Mouse (Mus musculus) mouse trophoblast stem cell (cell line): ENCODE data around the gene Selenon.

Experiments
- in situ Hi-C, 2 experiments: fragments of 300-500 bp; cut with MseI, MboI; formaldehyde crosslinking; loops; 2 replicates in 1 of 2; 3 replicates in 1 of 2; pipeline ENCODE4 v1.15.1; 2025

Selenon gene

DNA sequence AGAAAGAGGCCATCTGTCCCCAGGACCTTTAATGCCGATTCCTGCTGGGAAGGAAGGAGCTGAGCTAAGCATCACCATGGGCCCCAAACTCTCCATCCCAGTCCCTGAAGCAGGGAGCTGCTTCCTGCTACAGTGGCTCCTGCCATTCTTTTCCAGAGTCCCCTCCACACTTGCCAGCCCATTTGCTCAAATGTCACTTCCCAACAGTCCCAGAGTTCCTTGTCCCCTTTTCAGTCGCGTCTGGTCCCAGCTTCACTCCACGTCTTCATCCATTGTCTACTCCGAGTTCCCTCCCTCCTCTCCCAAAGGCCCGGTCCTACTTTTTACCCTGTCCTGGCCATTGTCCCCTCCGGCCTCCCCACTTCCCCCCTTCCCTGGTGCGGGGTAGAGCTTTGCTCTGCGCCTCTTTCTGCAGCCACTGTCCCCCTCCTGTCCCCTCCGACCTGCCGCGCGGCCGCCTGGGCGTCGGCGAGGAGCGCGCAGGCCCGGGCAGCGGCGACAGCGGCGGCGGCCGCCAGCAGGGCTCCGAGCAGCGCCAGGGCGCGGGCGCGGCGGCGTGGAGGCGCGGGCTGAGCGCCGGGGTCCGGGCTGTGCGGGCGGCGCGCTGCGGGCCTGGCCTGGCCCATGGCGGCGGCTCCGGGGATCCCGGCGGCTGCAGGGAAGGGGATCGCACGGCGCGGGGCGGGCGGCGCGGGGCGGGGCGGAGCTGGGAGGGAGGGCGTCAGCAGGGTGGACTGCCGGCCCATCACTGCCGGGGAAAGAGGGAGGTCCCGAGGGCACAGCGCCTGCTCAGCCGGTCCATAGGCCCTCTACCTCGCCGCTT lies at the start of gene Selenon:
Gene Selenon, minus strand, starts transcription at position 673 of the 823 bp plus-strand sequence.
- in situ Hi-C loops = no loop called here

DNA sequence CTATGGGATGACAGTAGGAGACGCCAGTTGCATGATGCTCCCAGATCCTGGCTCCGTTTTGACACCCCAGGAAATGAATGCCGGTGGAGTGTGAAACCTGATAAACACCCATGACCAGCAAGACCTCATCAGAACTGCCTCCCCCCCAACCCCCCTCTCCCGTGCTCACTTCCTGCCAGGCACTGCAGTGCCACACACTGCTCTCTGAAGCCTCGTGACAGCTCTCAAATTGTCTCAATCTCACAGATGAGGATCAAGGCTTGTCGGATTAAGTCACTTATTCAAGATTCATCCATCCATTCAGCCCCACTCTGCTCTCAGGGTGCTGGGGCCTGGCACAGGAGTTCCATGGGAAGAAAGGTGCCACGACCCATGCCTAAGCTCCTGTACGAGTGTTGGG lies 49.4 kb upstream of the Selenon start:
- in situ Hi-C loops = no loop called here

DNA sequence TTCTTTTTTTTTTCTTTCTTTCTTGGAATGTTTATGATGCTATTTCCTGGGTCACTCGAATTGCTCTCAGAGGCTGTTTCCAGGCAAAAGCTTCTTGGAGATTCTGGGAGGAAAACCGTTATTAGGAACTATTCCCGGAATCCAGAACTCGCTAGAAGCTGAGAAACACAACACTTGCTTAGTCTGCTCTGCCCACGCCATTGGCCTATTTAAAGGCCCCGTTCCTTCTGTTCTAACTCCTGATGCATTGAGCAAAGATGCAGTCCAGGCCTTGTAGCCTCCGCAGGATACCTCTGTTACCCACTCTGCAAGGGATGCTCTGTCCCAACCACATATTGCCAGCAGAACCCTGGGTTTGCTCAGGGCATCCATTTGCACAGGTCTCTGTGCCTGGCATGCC lies 48.8 kb upstream of the Selenon start:
- in situ Hi-C loops = no loop called here

DNA sequence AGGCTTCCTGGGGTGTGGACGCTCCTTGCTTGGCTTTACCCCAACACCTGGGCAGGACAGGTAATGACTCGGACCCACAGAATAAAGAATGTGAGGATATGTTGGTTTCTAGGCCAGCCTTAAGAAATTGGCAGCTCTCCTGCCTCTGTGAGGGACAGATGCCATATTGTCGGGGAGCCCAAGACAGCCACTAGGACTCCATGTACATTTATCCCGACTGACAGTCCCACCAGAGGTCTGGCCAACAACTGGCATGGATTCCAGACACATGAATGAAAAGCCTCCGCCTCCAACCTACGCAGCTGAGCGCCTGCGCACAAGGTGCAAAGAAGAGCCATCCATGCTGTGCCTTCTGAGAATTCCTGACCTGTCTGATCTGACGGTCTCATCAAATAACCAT lies 48.1 kb upstream of the Selenon start:
- in situ Hi-C loops = no loop called here

DNA sequence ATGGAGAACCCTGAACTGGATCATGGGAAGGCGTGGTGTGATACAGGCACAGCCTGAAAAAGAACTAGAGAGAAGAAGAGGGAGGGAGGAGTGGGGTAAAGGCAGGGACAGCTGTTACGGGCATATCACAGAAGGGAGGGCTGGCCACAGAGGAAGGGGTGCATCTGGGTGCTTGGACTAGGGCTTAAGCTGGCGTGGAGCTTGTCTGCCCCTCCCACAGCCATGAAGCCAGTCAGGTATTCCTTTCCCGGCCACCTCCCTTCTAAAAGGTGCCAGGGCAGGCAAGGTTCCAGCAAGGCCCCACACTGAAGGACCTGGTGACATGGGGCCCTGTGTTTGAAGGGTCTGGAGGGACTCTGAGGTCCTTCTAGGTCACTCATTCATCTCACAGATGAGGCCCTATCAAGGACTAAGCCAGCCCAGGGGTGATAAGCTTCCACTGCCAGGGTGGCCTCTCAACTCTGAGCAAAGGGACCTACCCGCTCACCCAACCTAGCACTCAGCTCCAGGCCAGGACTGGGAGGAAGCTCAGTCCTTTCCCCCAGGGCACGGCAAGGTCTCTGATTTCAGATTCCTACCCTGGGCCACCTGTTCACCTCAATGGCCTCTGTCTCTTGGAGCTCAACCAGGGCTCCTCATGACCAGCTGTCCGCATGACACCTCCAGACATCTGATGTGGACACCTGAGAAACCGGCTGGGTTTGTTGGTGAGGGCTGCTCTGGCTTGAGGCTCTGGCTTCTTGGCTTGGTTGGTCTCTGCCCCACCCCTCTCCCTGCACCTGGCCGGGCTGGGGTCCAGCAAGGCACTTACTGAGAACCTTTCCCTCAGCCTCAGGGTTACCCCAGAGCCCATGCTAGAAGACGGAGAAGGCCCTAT lies 45.1 kb upstream of the Selenon start:
- in situ Hi-C loops = no loop called here

DNA sequence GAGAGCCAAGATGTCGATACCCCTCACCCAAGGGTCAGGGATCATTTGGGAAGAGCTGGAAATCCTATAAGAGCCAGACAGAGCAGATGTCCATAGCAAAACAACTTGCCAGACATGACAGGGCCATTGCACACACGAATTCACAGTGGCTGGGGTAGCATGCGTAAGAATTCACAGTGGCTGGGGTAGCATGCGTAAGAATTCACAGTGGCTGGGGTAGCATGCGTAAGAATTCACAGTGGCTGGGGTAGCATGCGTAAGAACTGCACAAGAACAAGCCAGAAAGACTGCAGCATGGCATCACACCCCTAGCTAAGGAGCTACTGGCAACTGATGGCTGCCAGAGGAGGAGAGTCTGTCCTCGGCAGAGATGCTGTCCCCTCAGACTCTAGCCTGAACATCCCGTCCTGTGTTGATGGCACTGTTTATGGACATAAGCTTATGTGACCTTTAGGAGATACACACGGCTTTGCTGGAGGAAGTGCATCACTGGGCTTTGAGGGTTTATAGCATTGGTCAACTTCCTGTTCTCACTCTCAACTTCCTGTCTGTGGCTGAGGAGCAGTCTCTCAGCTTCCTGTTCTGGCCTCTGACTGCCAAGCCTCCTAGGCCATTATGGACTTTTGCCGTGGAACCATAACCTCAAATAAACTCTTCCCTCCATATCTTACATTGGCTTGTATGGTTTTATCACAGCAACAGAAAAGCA lies 42.9 kb upstream of the Selenon start:
- in situ Hi-C loops = no loop called here

DNA sequence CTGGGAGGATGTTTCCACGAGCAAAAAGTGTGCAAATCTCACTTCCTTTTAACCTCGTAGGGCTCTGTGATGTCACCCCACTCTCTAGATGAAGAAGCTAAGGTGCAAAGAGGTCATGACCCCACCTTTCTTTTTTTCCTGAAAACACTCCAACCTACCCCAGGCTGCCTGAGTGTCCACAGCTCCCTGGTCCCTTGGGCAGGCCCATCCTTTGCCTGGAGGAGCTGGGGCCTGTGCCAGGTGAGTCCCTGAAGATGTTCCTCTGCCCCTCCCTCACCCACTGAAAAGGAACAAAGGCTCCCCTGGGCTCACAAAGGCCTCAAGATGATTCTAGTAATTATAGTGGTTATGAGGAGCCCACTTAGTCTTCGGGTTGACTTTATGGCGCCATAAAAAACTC lies 40.5 kb upstream of the Selenon start:
- in situ Hi-C loops = no loop called here

DNA sequence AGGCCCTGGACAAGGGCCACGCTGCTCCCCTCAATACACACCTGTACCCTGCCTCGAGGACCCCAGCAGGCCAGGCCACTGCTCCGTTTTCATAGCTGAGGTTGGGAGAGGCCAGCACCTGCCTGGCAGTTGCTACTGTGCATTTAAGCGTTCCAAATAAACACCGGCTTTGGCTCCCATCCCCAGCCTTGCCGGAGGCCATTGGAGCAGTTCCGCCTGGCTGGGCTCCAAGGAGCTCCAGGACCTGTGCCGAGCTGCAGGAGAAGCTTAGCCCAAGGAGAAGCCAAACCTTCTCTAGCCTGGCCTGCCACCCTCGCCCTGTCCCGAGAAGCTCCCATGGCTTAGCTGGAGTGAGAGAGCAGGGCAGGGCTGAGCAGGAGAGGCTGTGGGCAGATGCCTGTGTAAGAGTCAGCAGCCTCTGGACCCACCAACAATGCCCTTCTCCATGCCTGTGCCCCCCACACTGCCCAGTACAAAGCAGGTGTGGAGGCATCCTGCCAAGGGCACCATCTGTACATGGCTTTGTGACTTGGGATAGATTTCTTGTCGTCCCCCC lies 39.6 kb upstream of the Selenon start:
- in situ Hi-C loops = no loop called here

DNA sequence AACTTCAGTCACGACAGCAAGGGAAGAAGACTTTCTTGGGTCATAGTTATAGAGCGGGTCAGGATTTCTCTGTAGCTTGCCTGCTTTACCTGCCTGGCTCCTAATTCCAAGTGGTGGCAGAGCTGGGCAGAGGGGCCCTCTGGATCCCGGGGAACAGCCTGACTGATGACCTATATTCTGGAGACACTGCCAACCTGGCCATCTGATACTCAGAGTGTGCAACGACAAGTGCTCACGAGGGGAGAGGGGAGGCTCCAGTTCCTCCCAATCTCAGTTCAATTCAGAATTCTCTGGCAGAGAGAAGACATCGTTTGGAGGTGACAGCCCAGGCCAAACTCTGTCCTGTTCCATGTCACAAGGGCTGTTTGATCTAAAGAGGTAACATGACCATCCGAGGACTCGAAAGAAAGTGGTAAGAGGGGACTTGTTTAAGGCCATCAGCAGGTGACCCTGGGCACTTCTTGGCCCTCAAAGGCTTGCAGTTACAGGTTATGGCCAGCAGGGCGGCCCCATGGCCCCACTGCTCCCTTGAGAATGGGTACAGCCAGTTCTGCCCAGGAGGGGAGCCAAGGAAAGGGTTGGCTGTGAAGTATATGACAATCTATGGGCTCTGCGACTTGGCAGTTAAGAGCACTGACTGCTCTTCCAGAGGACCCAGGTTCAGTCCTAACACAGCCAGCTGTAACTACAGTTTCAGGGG lies 38.4 kb upstream of the Selenon start:
- in situ Hi-C loops = no loop called here

DNA sequence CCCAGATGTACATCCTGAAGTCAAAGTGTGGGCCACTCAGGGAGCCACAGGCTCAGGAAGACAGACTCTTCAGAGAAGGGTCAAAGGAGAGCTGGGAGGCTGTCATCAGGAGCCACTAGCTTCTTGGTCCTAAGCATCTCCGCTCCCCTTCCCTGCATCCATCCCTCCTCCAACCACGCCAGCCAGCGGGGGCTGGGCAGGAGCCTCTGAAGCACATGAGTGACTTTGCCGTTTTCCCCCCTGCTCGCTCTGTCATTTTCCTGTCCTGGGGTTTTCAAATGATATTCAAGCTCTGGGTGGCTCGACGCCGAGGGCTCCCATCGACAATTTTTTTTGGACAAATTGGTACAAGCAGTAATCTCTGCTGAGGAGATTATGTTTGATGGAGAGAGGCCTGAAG lies 37.8 kb upstream of the Selenon start:
- in situ Hi-C loops = no loop called here

DNA sequence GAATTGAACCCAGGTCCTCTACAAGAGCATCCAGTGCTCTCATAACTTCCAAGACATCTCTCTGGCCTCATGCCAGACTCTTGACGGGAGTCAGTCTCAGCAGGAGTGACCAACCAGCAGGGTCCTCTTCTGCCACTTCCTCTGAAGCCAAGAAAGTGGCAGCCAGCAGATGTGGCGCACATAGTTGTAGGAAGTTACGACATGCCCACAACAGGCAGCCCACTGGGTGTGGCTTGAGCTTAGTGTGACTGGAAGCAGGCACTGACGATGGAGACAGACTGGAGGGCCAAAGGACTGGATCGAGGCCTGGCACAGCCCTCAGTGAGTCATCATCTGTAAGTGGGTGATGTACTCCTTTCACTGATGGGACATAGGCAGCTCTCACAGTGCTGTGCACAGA lies 37.0 kb upstream of the Selenon start:
- in situ Hi-C loops = no loop called here

DNA sequence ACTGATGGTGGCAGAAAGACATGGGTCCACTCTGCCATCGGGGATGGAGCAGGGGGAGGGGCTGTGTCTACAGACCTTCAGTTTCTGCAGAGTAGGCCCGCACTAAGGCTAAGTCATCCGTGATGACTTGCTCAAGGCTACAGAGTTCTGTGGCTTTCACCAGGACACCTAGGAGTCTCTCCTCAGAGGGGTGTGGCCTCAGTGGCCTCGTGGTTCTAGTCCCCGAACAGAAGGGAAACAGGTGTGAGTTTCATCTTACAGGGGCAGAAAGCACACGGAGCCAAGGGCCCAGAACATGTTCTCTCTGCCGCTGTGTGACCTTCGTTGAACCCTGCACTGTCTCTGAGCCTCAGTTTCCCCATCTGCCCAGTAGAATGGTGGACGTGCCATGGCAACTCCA lies 36.3 kb upstream of the Selenon start:
- in situ Hi-C loops = no loop called here

DNA sequence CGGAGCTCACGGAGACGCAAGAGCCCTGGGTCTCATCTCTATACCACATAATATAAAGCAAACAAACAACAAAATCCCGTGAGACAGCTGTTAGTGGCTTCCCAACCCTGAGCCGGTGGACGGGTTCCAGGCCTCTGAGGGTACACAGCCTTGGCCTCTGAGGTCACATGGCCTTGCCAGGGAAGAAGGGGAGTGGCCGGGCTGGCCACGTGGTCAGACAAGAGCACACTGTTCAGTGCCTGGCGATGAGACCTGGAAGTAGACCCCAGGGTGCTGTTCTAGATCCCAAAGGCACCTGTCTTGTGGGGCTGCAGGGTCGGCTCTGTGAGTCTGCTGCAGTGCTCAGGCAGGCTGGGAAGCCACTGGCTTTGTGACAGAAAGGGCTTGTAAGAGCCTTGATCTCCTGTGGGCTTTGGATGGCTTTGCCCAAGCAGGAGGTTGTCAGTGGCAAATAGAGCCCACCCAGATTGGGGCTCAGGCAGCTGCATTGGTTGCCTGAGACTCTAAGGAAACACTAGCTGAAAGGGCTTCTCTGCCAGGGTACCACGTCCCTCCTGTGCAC lies 35.8 kb upstream of the Selenon start:
- in situ Hi-C loops = no loop called here

DNA sequence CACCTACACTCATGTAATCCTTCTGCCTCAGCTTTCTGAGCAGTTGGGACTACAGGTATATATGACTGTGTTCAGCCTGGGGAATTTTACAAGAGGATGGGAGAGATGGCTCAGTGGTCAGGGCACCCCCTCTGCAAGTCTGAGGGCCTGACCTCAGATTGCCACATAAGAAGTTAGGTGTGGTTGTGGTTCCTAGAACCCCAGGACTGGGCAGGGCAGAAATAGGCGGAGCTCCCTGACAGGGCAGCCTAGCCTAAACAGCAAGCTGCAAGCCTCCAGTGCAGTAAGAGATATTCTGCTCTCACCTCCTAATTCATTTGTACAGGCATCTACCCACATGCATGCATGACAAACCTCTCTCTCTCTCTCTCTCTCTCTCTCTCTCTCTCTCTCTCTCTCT lies 34.7 kb upstream of the Selenon start:
- in situ Hi-C loops = no loop called here

DNA sequence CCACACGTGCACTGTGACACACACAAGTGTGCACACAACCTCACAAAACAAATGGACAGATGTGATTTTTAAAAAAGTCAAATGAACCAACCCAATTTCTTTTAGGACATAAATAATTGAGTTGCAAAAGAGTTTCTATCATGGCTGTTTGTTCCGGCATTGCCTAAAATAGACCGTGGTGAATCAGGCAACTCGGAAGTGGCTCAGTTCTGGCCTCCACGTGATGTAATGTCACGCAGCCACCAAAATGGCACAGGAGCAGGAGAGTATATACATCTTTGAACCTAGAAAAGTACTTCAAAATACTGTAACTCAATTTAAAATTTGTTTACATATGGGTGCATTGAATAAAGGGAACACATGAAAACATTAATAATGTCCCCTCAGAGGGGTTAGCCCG lies 34.2 kb upstream of the Selenon start:
- in situ Hi-C loops = no loop called here

DNA sequence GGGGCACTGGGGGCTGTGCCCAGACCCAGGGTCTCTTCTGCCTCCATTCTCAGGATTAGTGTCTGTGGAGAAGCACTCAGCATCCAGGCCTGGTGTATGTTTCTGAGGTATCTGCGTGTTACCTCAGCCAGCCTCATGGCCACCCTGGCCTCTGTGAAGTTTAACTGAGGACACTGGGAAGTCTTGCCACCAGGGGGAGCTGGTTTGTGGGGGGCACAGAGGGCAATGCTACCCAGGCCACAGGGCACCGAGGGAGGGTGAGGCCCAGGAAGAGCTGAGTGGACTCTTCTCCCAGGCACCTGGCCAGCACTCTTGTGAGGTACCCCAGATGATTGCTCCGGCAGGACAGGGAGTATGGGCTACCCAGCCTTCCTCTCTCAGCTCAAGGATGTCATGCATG lies 31.5 kb upstream of the Selenon start:
- in situ Hi-C loops = no loop called here

DNA sequence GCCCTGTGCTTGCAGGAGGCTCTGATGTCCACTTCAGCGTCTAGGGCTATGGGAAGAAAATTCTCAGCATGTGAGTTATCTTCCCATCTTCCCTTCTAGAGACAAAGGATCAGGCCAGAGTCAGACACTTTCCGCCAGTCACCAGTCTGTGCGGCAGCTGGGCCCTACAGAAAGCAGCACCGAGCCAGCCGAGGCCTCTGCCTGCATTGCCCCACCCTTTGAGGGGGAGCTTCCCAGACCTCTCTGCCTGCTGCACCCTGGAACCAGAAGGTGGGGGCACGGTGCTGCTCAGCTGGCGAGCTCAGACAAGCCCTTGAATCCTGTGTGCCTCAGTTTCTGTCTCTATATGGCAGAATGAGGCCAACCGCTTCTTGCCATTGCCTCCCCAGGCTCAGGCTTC lies 29.4 kb upstream of the Selenon start:
- in situ Hi-C loops = no loop called here

DNA sequence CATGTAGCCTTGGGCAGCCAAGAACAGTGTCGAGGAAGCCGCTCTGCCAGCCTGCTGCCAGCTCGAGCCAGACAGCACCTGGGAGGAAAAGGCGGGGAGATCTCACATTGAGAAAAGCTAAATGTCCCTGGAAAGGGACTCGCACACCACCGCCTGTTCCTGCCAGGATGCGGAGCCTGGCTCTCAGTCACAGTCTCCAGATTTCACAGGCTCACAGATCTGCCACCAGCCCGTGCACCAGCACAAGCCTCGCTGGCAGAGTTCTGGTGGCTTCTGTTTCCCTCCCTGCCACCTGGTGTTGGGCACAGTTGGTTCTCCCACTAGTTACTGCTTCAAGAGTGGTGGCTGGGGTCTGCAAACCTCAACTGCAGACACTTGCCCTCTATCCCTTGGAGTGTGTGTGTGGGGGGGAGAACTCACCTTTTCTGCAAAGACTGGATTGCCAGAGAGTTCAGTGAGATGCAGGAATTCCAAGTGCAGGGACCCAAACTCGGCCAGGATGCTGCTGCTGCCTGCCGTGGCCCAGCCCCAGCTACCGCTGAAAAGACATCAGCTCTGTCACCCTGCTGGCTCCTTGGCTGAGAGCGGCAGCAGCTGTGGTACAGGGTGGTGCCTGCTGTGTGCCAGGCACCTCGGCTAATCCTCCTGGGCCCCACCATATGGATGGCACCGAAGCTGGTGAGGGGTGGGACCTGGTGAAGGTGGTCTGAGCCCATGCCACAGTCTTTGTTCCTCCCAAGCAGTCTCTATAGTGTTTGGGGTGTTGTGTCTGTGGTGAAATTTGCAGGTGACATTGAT lies 28.6 kb upstream of the Selenon start:
- in situ Hi-C loops = no loop called here

DNA sequence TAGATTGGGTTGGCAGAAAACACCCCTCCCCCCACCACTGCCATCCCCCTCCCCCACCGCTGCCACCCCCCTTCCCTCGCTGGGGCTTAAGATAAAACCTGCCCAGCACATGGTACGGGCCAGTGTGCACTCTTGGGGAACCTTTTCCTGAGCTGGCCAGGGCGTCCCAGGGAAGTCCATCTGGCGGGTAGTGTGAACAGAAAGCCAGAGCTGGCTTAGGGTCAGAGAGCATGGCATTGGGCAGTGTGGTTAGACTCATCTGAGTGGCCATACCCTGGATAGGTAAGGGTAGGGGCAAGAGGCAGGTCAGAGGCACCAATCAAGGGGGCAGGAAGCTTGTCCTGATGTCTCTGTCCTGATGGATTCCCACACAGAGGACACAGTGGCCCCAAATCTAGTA lies 27.7 kb upstream of the Selenon start:
- in situ Hi-C loops = no loop called here

DNA sequence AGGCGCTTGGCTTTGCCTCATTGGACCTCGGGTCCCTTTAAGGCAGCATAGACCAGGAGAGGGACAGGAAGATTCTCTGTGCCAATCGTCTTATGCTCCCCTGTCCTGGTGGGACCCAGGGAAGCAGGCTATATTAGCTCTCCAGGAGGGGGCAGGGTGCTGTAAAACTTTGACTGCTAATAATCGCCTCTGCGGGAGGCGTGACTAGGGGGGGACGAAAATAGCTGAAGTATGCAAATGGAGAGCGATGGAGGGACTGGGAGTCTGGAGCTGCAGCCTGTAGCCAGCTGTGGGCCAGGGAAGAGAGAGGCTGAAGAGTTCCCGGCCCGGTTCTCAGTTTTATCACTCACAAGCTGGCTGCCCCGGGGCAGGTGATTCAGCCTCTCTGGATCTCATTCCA lies 27.2 kb upstream of the Selenon start:
- in situ Hi-C loops = no loop called here
